Mouse (Mus musculus) kidney, embryonic 16.5 days (tissue): ENCODE measurements at regions not wholly inside any gene's neighbourhood (a gene's known extent, or its start where the extent isn't known, plus 50 kb on each side); places are given as distances from the start of the nearest gene placed in this dataset.

Source experiments
- ATAC-seq: fragments of 200-750 bp; cut with Nextera tagmentation; 2 replicates; pipeline ENCODE4 v1.8.0; 2017; ENCODE audit warnings: moderate TSS enrichment; ENCODE audit not compliant: low FRiP score, low TSS enrichment
- H3K27ac ChIP-seq: fragments of 300-500 bp; sonication (generic); 2 replicates; pipeline ENCODE4 v1.5.1; 2014; ENCODE audit warnings: low read length
- H3K27me3 ChIP-seq: fragments of 300-500 bp; sonication (generic); 2 replicates; pipeline ENCODE4 v1.6.1; 2014; ENCODE audit warnings: low read length, control low read depth, mixed read lengths; ENCODE audit not compliant: insufficient read depth
- H3K36me3 ChIP-seq: fragments of 300-500 bp; sonication (generic); 2 replicates; pipeline ENCODE4 v1.6.1; 2014; ENCODE audit warnings: low read length, control low read depth, mixed read lengths; ENCODE audit not compliant: insufficient read depth
- H3K4me1 ChIP-seq: fragments of 300-500 bp; sonication (generic); 2 replicates; pipeline ENCODE4 v1.6.1; 2014; ENCODE audit warnings: low read length, control low read depth, mixed read lengths; ENCODE audit not compliant: insufficient read depth
- H3K4me2 ChIP-seq: fragments of 300-500 bp; sonication (generic); replicated peaks from 2 replicates; pipeline ENCODE4 v1.6.1; 2014; ENCODE audit warnings: low read depth, low read length
- H3K4me3 ChIP-seq: fragments of 300-500 bp; sonication (generic); 2 replicates; pipeline ENCODE4 v1.5.1; 2014; ENCODE audit warnings: mild to moderate bottlenecking, low read length
- H3K9ac ChIP-seq: fragments of 300-500 bp; sonication (generic); replicated peaks from 2 replicates; pipeline ENCODE4 v1.6.1; 2014; ENCODE audit warnings: low read length
- H3K9me3 ChIP-seq: fragments of 300-500 bp; sonication (generic); 2 replicates; pipeline ENCODE4 v1.6.1; 2016; ENCODE audit warnings: low read length, control low read depth
- WGBS: fragments of 180-500 bp; shearing (Covaris S2); extraction: QIAGEN DNeasy Blood & Tissue Kit; methylation state at CpG from one replicate; pipeline ENCODE4 v1.1.7; 2014; 5-methylcytosine and 5-hydroxymethylcytosine counted together

GRCm38 (mm10) chr9:66646226-66646625, 53.3 kb upstream of the Usp3 start:
- H3K9ac ChIP-seq, result no peak overlapping the region
- no peak overlapping the region for H3K4me3 ChIP-seq
- peak; percentile 95 for ATAC-seq
- WGBS, result 9% methylated on average over 7 of the region's 7 CpGs
- no peak overlapping the region for H3K4me2 ChIP-seq
- H3K27ac ChIP-seq, result no peak overlapping the region
- H3K4me1 ChIP-seq, result no peaks in the 10 kb centered on the region
- H3K36me3 ChIP-seq, result no peaks in the 10 kb centered on the region
- no peaks in the 10 kb centered on the region for H3K9me3 ChIP-seq
- H3K27me3 ChIP-seq, result no peaks in the 10 kb centered on the region

DNA sequence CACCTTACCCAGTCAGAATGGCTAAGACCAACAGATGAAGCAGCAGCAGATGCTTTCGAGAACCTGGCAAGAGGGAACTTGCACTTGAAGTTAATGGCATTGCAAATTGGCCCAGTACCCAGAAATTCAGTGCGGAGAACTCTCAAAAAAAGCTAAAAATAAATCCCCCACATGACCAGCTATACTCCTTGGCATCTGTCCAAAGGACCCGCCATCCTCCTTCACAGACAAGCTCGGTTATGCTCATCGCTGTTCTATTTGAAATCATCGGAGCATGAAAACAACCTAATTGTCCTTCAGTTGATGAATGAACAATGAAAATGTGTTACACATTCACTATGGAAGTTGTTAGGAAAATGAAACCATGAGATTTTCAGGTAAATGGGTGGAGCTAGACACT, 58.4 kb upstream of the Usp3 start:
- Histone ChIP-seq H3K4me1 (0 out of 2 replicates have a peak, but pooled peaks cover 4% of the 10 kb centered on the region), H3K27me3 (no peaks in the 10 kb centered on the region), H3K9me3 (no peaks in the 10 kb centered on the region), H3K9ac (no peak overlapping the region), H3K27ac (no peak overlapping the region), H3K36me3 (no peaks in the 10 kb centered on the region), H3K4me2 (no peak overlapping the region), H3K4me3 (no peak overlapping the region)
- WGBS, result 47% methylated on average over 6 of the region's 6 CpGs
- no peak for ATAC-seq

DNA sequence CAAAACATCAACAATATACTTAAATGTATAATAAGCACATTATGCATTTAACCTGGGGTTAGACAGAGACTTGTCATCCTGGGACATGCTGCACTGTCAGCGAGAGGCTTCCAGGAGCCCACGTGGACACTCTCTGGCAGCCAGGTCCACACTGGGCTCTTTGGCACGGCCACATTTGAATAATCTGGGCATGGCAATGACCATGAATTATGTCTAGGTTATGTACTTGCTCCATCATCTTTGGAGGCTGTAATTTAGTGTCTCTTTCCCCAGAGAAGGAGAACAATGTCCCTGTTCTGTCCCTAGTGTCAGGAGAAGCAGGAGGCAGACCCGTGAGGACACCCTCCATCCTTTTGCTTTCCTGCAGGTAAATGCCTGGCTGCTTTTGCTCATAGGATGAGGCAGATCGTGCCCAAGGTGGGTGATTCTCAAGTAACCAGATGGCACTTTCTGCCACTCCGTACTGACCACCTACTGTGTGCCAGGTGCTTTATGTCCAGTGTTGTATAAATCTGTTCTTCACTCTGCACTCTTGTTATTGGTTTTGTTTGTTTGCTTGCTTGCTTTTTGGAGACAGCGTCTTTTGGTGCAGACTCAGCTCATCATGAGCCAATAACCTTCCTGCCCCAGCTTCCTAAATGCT, 56.2 kb upstream of the Car12 start:
- Histone ChIP-seq H3K27me3 (no peaks in the 10 kb centered on the region), H3K36me3 (no peaks in the 10 kb centered on the region), H3K4me3 (no peak overlapping the region), H3K9ac (no peak overlapping the region), H3K9me3 (no peaks in the 10 kb centered on the region), H3K27ac (no peak overlapping the region), H3K4me1 (no peaks in the 10 kb centered on the region), H3K4me2 (no peak overlapping the region)
- 79% methylated on average over 7 of the region's 7 CpGs for WGBS
- ATAC-seq, result no peak

DNA sequence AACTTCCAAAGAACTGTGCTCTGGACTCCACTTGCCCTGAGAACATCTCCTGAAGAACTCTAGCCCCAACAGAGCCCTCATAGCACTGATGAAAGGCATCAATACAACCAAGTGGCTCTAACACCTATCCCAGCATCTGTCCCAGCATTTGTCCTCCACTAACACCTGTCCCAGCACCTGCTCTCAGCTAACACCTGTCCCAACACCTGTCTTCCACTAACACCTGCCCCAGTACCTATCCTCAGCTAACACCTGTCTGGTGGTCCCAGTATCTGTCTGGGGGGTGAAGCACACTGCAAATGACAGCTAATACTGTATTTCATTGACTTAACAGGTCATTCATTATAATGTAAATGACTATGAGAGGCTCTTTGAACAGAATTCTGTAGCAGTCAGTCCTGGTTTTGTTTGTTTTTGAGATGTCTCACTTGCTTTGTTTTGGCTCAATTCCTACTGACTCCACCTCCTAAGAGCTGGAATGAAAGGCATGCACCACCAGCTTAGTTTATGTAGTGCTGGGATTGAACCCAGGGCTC, 54.7 kb upstream of the Car12 start:
- Histone ChIP-seq H3K36me3 (no peaks in the 10 kb centered on the region), H3K4me1 (no peaks in the 10 kb centered on the region), H3K9me3 (no peaks in the 10 kb centered on the region), H3K4me2 (no peak overlapping the region), H3K27ac (no peak overlapping the region), H3K4me3 (no peak overlapping the region), H3K27me3 (no peaks in the 10 kb centered on the region), H3K9ac (no peak overlapping the region)
- no peak for ATAC-seq

DNA sequence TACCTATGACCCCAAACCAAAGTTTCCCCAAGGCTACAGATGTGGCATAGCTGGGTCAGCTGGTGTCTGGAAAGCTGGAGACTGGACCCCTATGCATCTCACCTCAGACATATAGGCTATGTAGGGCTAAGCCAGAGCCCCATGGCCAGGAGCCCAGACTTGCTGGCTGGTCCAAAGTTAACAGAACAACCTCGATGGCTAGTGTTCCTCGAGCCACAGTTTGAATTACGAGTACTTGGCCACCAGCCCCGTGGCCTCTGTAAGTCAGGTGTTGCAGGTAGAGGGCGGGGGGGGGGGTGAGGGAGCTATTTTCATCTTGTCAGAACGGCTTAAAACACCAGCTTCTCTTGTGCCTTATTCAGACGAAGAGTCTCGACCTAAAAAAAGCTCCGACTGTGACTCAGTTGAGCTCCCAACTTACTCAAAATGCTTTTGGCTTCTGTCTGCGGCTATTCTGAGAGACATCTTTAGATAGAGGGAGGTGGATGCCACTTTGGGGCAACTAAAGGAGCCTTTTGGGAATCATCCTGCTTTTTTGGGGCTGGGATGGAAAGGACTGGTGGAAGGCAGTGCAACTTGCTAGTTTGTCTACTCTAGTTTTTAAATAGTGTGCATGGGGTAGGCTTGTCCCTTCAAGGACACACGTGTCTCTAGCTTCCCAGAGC, 53.6 kb upstream of the Car12 start:
- H3K4me1 ChIP-seq, result no peaks in the 10 kb centered on the region
- WGBS, result 82% methylated on average over 11 of the region's 11 CpGs
- H3K4me2 ChIP-seq, result no peak overlapping the region
- H3K27me3 ChIP-seq, result no peaks in the 10 kb centered on the region
- no peaks in the 10 kb centered on the region for H3K36me3 ChIP-seq
- no peak for ATAC-seq
- no peak overlapping the region for H3K4me3 ChIP-seq
- H3K27ac ChIP-seq, result no peak overlapping the region
- peaks cover 4% of the 10 kb centered on the region for H3K9me3 ChIP-seq
- H3K9ac ChIP-seq, result no peak overlapping the region

DNA sequence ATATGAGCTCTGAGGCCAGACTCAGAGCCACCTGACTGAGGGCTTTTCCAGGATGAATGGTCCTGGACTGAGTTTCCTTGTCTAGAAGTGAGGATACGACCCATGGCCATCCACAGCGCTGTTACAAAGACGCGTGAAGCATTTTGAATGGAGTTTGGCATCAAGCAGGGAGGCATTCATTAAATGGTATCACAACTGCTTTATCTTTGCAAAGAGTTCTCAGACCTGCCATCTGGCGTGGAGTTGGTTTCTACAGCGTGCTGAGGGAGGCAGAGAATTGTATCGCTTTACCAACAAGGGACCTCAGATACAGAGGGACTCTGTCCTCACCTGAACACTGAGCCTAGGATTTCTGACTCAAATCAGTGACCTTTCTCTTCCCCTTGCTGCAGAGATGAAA, 51.9 kb upstream of the Car12 start:
- H3K36me3 ChIP-seq, result no peaks in the 10 kb centered on the region
- H3K4me2 ChIP-seq, result no peak overlapping the region
- ATAC-seq, result no peak
- H3K9me3 ChIP-seq, result peaks cover 4% of the 10 kb centered on the region
- 0 out of 2 replicates have a peak, but pooled peaks cover 4% of the 10 kb centered on the region for H3K4me1 ChIP-seq
- 81% methylated on average over 7 of the region's 7 CpGs for WGBS
- no peak overlapping the region for H3K27ac ChIP-seq
- no peak overlapping the region for H3K4me3 ChIP-seq
- no peak overlapping the region for H3K9ac ChIP-seq
- no peaks in the 10 kb centered on the region for H3K27me3 ChIP-seq

- 0 out of 2 replicates have a peak, but pooled peaks cover 4% of the 10 kb centered on the region for H3K4me1 ChIP-seq
- H3K4me2 ChIP-seq, result no peak overlapping the region
- H3K36me3 ChIP-seq, result no peaks in the 10 kb centered on the region
- peaks cover 4% of the 10 kb centered on the region for H3K9me3 ChIP-seq
- 67% methylated on average over 4 of the region's 4 CpGs for WGBS
- no peak overlapping the region for H3K27ac ChIP-seq
- H3K9ac ChIP-seq, result no peak overlapping the region
- ATAC-seq, result no peak
- H3K4me3 ChIP-seq, result no peak overlapping the region
- H3K27me3 ChIP-seq, result no peaks in the 10 kb centered on the region
Observed at GRCm38 (mm10) chr9:66662443-66662842, 51.0 kb upstream of the Car12 start.
